Mouse (Mus musculus) MN1 (cell line): ENCODE results near the gene Filip1.

Source experiments
- DNase-seq: peaks from one replicate; pipeline ENCODE4 v3.0.0-alpha.2; 2016; ENCODE audit warnings: low spot score

Filip1 gene

GRCm38 (mm10) chr9:79979274-79979673, 33.4 kb downstream of the Filip1 start:
- no peak for DNase-seq

DNA sequence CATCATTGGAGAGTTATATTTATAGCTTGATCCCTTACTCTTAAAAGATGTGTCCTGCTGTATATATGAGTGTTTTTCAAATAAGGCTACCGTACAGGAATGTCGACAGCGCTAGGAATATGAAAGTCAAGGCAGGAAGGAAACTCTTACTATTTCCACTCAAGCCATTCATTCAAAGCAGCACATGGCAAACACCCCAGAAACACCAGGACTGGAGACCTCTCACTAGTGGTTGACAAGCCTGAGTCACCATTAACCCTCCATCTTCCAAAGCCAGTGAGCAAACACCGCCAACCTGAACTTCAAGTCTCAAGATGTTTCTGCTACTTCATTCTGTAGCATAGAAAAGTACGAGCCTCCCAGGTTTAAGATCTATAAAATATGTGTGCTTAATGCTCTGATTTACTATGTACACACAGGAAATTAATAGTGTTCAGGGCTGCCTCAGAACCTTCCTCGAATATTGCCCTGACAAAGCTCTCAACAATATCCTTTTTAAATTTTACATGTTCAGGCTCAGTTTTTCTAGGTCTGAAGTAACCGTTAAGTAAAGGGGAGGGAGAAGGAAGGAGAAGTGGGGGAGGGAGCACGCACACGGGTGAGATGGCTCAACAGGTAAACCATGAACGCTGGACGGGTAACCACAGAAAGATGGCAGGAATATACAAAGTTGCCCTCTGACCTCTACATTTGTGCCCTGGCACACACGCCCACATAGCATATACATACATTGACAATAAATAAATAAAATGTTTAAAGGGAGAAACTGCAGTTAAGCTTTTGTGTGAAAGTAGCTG, 34.2 kb downstream of the Filip1 start:
- no peak for DNase-seq

GRCm38 (mm10) chr9:79977549-79977971, 35.1 kb downstream of the Filip1 start:
- DNase-seq = peak; percentile 32

DNA sequence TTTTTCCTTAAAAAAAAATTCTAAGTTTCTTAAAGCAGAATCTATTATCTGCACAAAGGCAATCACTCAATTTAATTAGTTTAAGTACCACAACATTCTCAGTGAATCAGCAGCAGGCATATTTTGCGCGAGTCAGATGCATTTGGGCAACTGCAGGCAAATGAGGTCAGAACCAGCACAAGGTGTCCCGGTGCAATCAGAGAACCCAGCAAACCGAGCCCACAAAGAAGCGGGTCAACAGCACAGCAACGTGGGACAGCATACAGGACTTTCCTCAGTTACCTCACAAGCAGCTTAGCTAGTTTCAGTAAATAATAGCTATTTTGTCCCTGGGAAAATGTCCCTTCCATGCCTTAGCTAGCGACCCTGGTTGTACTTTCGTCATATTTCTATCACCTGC, 35.9 kb downstream of the Filip1 start:
- peak; percentile 26 for DNase-seq

- no peak for DNase-seq
These were observed 37.5 kb downstream of the Filip1 start for GRCm38 (mm10) chr9:79975121-79975520.

- DNase-seq = no peak
These were observed 39.1 kb downstream of the Filip1 start for GRCm38 (mm10) chr9:79973582-79973981.

- DNase-seq = no peak
These were observed 39.9 kb downstream of the Filip1 start for GRCm38 (mm10) chr9:79972705-79973104.

- no peak for DNase-seq
These were observed 41.0 kb downstream of the Filip1 start for GRCm38 (mm10) chr9:79971619-79972018.

- DNase-seq = peak; percentile 54
These were observed 42.0 kb downstream of the Filip1 start for GRCm38 (mm10) chr9:79970659-79971118.

- no peak for DNase-seq
These were observed 43.1 kb downstream of the Filip1 start for GRCm38 (mm10) chr9:79969544-79969943.

DNA sequence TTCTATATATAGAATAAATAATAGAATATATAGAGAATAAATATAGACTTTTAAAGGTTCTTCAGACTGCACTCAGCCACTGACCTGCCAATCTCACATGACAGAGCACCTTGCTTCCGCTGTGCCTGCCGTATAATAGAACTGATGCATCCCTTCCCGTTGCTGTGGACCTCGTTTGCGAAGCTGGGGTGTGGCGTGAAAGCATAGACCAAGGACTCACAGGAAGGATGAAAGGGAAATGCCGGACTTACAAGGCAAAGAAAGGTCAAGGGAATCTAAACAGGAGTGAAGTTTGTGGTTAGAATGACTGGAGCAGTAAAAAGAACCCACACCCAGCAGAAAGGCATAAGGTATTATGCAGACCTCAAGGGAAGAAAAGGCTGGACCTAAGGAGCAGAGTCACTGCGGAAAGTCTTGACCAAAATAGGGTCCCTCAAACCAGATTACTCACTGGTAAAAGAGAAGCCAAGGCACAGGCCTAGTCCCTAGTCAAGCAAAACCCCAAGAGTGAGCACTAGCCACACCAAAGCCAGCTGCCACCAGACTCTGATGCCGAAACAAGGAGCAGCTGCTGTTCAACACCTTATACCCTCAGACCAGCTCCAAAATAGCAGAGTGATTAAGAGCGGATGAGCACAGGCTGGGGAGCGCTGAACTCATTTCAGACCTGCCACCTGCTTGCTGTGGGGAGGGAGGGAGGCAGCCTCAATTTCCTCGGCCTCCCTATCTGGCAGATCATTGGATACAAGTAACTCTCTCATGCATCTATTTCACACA, 45.8 kb downstream of the Filip1 start:
- no peak for DNase-seq

DNA sequence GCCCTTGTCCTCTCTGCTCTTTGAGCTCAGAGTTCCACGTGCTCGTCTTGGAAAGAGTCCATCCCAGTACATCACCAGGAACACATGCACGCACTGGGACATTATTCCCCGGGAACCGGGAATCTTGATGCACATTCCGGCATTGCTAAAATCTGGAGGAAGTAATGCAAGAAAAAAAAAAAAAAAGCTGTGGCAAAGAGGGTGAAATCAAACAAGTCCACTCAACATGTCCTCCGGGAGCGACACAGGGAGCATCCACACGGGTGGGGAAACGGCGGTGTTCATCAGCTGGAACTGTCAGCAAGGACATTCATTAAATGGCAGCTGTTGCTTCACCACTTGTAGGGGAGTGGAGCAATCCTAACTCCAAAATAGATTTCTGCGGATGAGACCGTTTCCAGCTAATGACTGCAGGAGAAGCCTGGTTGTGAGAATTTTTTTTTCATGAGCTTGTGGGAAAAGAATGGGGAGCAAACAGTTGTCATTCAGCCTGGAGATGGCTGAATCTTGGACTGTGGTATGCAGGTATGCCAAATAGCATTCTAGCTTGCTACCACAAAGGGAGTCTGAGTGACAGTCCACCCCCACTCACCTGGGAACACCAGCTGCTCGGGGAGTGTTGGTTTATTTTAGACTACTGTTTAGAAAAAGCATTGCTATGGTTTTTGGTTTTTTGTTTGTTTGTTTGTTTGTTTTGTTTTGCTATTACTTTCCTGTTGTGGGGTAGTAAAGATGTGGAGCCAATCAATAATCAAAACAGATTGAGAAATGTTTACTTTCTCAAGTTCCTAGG, 46.9 kb downstream of the Filip1 start:
- no peak for DNase-seq

- no peak for DNase-seq
These were observed 47.6 kb downstream of the Filip1 start for GRCm38 (mm10) chr9:79965003-79965402.

GRCm38 (mm10) chr9:79961630-79962285, 50.9 kb downstream of the Filip1 start:
- peak; percentile 87 for DNase-seq

DNA sequence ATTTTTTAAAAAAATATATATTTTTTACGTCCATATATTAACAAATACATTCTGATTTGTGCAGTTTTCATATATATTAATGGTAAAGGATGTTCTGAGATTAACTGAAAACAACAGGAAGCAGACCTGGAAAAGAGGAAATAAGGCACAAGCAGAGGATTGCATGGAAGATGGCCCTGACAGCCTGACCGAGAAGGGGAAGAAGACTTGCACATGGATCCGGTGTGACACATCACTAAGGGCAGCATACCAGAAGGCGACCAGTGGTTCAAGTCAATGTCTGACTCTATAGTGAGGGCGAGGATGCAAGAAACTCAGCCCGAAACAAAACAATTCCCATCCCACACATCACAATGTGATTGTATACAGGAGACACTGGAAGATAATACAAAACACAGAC, 52.2 kb downstream of the Filip1 start:
- DNase-seq = no peak

- peak; percentile 28 for DNase-seq
These were observed 54.3 kb downstream of the Filip1 start for GRCm38 (mm10) chr9:79958395-79958794.

DNA sequence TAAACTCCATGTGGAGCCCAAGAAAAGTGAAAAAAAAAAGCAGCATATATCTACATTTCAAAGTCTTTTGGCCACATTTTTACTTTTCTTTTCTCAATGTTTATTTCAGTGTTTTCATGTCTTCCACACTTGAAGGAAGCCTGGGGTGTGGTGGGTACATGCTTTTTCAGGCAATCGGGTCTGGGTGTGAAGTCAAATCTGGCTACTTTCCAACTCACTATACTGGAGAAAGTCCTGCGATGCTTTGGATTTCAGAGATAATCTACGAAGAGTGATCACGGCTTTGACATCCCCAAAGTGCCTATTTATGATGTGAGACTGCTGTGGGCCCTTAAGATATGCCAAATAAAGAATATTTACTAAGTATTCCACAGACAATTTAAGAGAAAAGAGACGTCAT, 57.7 kb downstream of the Filip1 start:
- no peak for DNase-seq

- DNase-seq = no peak
These were observed 60.7 kb downstream of the Filip1 start for GRCm38 (mm10) chr9:79951984-79952383.

DNA sequence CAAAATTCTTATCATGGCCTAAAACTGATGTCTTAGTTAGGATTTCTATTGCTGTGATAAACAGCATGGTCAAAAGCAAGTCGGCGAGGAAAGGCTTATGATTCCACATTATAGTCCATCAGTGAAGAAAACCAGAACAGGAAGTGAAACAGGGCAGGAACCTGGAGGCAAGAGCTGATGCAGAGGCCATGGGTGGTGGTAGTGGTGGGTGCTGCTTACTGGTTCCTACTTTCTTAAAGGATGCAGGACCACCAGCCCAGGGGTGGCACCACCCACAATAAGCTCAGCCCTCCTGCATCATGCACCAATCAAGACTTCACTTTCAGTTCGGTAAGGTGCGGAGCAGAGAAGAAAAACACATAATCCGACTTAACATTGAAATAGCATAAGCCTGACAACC, 61.3 kb downstream of the Filip1 start:
- DNase-seq = no peak

DNA sequence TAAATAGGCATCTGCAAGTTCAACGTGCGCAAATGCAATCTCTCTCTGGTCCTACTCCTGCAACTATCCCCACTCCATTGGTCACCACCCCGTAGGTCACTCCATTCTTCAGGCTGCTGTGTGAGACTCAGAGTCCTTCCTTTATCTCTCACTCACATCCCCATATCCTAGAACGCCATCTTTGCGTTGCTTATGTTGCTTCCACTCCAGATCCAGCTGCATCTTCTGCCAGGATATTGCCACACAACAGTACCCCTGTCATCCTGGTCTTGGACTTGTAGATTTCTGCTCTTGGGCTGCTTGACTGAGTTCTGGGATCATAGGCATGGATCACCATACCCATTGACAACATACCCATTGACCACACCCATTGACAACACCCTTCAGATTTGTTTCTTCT, 62.0 kb downstream of the Filip1 start:
- DNase-seq = no peak

DNA sequence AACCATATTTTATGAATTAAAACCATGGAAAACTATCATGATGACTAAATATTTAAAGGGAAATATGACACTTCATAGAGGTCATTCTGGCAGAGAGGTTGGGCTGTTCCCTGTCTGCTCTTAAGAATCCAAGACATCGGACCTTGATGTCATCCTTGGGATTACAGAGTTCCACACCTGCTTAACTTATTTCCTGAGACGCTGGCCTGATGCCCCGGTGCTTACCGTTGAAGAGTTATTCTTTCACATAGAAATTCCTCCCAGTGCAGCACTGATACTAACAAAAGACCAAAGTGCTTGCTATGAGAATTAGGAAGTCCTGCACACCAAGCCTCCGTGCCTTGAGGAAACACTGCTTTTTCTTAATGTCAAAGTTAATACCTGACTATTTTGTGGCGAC, 62.6 kb downstream of the Filip1 start:
- no peak for DNase-seq

DNA sequence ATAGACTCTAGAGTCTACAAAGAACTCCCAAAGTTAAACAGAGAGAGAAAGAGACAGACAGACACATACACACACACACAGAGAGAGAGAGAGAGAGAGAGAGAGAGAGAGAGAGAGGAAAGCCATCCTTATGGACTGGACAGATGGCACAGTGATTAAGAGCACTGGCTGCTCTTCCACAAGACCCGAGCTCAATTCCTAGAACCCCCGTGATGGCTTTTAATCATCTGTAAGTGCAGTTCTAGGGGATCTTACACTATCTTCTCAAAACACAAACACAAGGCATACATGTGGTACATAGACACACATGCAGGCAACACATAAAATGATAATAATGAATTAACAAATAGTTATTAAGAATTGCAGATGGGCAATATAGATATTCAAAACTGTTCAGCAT, 64.3 kb downstream of the Filip1 start:
- DNase-seq = no peak
